Mouse (Mus musculus) testis, postnatal 14 days (tissue): ENCODE measurements at regions not wholly inside any gene's neighbourhood (a gene's known extent, or its start where the extent isn't known, plus 50 kb on each side); places are given as distances from the start of the nearest gene placed in this dataset.
A peak's percentile ranks its signal among the peaks of the same experiment; 100 is the strongest.

Experiments used
- DNase-seq: peaks from one replicate; pipeline ENCODE4 v3.0.0; 2021; ENCODE audit warnings: low spot score

DNA sequence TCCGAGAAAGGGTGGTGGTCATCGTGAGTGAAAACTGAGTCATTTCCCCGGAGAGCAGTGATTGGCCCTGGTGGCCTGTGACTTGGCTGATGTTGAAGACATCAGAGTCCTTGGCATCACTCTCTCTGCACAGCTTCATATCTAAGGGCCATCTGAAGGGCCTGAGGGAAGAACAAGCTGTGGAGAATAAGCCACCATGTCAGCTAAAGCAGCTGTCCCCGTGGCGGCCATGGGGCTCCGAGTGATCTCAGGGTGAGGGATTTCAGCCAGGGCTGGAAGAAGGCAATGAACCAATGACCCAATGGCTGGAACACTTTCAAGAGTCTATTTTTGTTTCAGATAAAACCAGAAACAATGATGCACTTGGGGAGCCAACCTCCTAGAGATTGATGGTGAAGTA, 62.2 kb downstream of the Ttc32 start:
- peak; percentile 23 for DNase-seq

GRCm38 (mm10) chr12:9095061-9095460, 65.3 kb downstream of the Ttc32 start:
- no peak for DNase-seq

GRCm38 (mm10) chr12:9106416-9106815, 76.6 kb downstream of the Ttc32 start:
- DNase-seq = peak; percentile 9

- DNase-seq = no peak
Measured at GRCm38 (mm10) chr12:9109806-9110205, 80.0 kb downstream of the Ttc32 start.

- DNase-seq = no peak
Measured at GRCm38 (mm10) chr12:9112161-9112674, 82.4 kb downstream of the Ttc32 start.

GRCm38 (mm10) chr12:9113652-9114051, 83.9 kb downstream of the Ttc32 start:
- peak; percentile 14 for DNase-seq

GRCm38 (mm10) chr12:9114061-9114460, 84.3 kb downstream of the Ttc32 start:
- DNase-seq = no peak

DNA sequence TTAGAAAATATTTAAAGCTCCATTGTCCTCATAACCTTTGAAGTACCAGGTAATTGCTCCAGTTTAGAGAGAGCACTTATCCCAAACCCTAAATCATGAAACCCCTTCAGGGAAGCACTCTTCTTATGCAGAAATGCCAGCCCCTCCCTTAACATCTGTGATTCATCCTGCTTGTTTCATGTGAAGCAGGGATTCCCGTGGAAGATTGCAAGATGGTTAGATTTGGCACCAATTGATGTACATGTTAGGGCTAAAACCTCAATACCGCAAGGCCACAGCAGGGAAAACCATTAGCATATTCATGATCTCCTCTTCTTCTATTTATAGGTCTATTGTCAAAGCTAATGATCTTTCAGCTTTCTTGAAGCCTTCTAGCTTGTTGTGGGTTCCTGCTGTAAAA, 88.8 kb downstream of the Ttc32 start:
- DNase-seq = no peak

DNA sequence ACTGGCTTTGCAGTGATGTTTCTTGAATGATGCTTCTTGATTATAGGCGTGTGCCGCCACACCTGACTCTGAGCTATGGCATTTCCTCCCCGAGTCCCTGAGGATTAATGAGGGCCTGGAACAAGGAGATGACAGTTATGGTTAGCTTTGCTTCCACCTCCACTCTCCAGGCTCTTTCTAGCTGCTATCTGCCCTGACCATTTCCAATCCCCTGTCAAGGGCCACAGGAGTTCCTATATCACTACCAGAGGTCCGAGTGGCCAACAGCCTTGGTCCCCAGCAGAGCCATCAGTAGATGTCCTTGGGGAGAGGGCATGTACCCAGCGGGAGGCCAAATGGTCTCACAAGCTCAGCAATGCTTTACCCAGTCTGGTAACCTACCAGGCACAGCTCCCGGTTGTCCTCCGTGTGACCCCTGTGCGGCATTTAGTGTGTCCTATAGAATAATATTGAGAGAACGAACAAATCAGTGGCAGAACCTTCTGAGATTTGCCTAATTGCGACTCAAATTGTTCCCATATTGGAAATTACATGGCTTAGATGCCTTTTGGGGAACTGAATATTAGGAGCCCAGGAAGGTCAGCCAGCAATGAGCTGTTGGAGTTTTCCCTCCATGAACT, 98.2 kb downstream of the Ttc32 start:
- no peak for DNase-seq

GRCm38 (mm10) chr12:9128581-9129275, 98.9 kb downstream of the Ttc32 start:
- DNase-seq = no peak

GRCm38 (mm10) chr12:9132621-9133020, 102.8 kb downstream of the Ttc32 start:
- no peak for DNase-seq

GRCm38 (mm10) chr12:9133890-9134870, 104.4 kb downstream of the Ttc32 start:
- no peak for DNase-seq

DNA sequence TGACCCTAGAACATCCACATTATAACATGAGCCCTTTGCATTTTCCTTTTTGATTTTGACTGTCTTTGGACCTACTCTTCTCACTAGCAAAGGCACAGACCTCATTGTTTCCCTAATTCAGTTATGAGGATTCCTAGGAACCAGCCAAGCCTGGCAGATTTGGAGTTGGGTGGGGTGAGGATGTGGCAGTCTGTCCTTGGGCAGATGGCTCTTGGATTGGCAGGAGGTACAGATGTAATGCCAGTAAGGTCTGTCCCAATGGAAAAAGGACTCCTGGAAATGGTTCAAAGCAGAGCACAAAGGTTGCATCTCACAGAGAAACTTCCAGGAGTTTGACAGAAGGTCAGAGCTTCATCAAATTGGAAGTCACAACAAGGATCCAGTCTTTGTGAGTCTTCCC, 121.2 kb downstream of the Ttc32 start:
- DNase-seq = no peak

DNA sequence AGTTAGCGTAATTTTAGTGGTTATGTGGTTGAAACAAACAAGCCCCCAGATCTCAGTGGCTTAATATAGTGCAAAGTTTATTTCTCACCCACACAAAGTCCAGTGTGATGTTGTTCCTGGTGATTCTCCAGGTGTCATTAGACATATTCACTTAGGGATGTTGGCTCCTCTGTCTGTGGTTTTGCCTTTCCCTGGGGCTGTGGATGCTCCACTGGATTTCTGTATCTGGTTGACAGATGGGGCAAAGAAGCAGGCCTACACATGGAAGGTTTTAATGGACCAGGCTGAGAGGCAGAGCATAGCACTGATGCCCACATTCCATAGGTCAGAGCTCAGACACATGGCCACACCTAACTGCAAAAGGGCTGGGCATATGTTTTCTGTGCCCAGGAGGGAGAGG, 121.6 kb downstream of the Ttc32 start:
- no peak for DNase-seq

DNA sequence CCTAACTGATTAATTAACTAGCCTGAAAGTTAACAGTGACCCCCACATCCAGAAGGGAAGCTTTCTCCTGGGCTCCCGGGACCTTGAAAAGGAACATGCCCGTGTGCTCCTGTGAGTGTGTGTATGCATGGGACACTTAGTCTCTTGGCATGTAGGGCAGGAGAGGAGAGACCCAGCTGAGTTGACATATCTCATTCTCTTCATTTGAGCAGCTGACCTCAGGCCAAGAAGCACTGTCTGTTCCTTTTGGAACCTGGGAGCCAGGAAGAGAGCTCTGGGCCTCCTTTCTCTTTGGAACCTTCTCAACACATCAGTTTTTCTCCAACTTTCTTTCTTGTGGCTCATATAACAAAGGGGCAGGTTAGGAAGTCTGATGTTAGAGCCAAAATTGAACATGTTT, 124.7 kb downstream of the Ttc32 start:
- no peak for DNase-seq

GRCm38 (mm10) chr12:9156794-9157193, 127.0 kb downstream of the Ttc32 start:
- no peak for DNase-seq

DNA sequence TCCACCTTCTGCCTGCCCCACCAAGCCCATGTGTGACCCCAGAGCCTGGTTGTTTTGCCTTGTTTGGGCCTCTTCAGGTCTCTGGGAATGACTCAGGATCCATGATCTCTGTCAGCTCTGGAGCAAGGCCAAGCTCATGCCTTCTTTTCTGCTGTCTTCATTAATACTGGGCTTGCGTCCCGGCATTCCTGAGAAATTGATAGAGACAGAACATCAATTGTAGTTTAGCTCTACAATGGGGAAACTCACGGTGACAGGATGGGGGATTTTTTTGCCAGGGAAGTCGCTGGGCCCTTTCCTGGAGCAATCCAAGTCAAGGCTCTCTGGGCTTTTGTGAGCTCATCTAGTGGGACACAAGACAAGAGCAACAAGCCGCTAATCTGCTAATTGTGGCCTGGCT, 129.0 kb downstream of the Ttc32 start:
- DNase-seq = no peak

GRCm38 (mm10) chr12:9165367-9165940, 135.7 kb downstream of the Ttc32 start:
- no peak for DNase-seq

- DNase-seq = no peak
Measured at GRCm38 (mm10) chr12:9166218-9166908, 136.6 kb downstream of the Ttc32 start.

DNA sequence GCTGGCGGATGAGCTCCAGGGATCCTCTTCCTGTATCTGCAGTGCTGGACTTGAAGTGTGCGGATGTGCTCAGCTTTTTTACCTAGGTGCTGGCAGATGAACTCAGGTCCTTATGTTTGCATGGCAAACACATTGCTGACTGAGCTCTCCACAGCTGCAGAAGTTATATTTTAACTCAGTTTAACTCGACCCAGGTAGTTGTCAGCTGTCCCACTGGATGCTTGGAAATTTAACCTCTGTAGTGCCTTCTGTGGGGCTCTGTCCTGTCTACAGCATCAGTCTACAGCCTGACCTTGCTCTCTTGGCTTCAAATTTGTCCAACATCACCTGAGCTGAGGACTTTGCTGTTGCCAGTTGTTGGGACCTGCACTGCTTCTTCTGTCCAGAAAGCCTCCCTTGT, 139.2 kb downstream of the Ttc32 start:
- DNase-seq = no peak

- no peak for DNase-seq
Measured at GRCm38 (mm10) chr12:9173680-9174079, 143.9 kb downstream of the Ttc32 start.

GRCm38 (mm10) chr12:9174327-9174726, 144.5 kb downstream of the Ttc32 start:
- DNase-seq = no peak
